ENCODE assay signal across 18 mouse cellular contexts in the genomic region with DNA sequence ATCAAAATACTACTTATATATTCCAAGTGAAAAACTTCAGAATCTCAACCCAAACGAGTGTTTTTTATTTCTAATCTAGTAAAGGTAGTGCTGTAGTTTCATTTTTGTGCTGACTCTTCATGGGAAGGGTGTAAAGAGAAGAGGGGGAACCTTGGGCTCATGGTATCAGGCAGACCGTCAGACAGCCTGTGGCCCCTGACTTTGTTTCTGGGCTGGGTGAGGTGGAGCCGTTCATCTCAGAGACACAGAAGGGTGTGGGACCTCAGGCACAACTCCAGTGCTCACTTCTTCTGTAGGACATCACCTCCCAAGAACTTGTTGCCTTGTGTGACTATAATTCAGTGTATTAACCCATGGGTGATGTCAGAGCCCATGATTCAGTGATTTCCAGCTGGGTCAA. TPM values are rescaled to one million over a fixed set of nuclear protein-coding genes. Genes with fewer than 3 reads are reported as not detected.
DNase-seq lines count a peak whose midpoint lies in the region; ATAC-seq lines count a peak whose summit lies in the region.
"Had no signal": no experiment of that assay in that cellular context is flagged by ENCODE, and none has a peak within 500 bp of the region (broad histone marks: within the 10 kb centered on the region; RNA-seq: fewer than 3 reads in every experiment).

No protein-coding gene starts in this region.

- no peaks in the 10 kb centered on the region for H3K36me3 ChIP-seq in intestine, embryonic 15.5 days
- no peaks in the 10 kb centered on the region for H3K36me3 ChIP-seq in intestine, embryonic 16.5 days (ENCODE audit: control insufficient read depth, insufficient read depth, low read length)
- peaks cover 13% of the 10 kb centered on the region for H3K36me3 ChIP-seq in liver, embryonic 13.5 days
- H3K36me3 ChIP-seq in kidney, embryonic 15.5 days = no peaks in the 10 kb centered on the region
- H3K36me3 ChIP-seq: hindbrain, embryonic 13.5 days; midbrain, embryonic 10.5 days; neural tube, embryonic 12.5 days had no signal

- no peaks in the 10 kb centered on the region for H3K27me3 ChIP-seq in intestine, embryonic 15.5 days (replicated peaks)
- no peaks in the 10 kb centered on the region for H3K27me3 ChIP-seq in intestine, embryonic 16.5 days (replicated peaks; ENCODE audit: control insufficient read depth, insufficient read depth, low read length)
- H3K27me3 ChIP-seq in liver, embryonic 13.5 days = no peaks in the 10 kb centered on the region
- H3K27me3 ChIP-seq in kidney, embryonic 15.5 days = no peaks in the 10 kb centered on the region
- H3K27me3 ChIP-seq: hindbrain, embryonic 13.5 days; neural tube, embryonic 12.5 days had no signal

- H3K9ac ChIP-seq in intestine, embryonic 15.5 days = no peak overlapping the region
- no peak overlapping the region for H3K9ac ChIP-seq in intestine, embryonic 16.5 days (ENCODE audit: low read depth, low read length)
- H3K9ac ChIP-seq in liver, embryonic 13.5 days = peak overlapping the region; percentile 62
- H3K9ac ChIP-seq in kidney, embryonic 15.5 days = no peak overlapping the region
- H3K9ac ChIP-seq: hindbrain, embryonic 13.5 days; neural tube, embryonic 12.5 days had no signal

- no peak overlapping the region for H3K4me3 ChIP-seq in intestine, embryonic 15.5 days (replicated peaks)
- H3K4me3 ChIP-seq in intestine, embryonic 16.5 days (ENCODE audit: low read length) = no peak overlapping the region
- H3K4me3 ChIP-seq in liver, embryonic 13.5 days (replicated peaks) = peak overlapping the region; percentile 34
- H3K4me3 ChIP-seq in kidney, embryonic 15.5 days (replicated peaks) = no peak overlapping the region
- H3K4me3 ChIP-seq: hindbrain, embryonic 13.5 days; midbrain, embryonic 10.5 days; neural tube, embryonic 12.5 days had no signal

- H3K9me3 ChIP-seq in intestine, embryonic 15.5 days = no peaks in the 10 kb centered on the region
- H3K9me3 ChIP-seq in intestine, embryonic 16.5 days (ENCODE audit: control insufficient read depth, low read length) = no peaks in the 10 kb centered on the region
- no peaks in the 10 kb centered on the region for H3K9me3 ChIP-seq in liver, embryonic 13.5 days (replicated peaks)
- no peaks in the 10 kb centered on the region for H3K9me3 ChIP-seq in kidney, embryonic 15.5 days (replicated peaks)
- H3K9me3 ChIP-seq: hindbrain, embryonic 13.5 days; midbrain, embryonic 10.5 days; neural tube, embryonic 12.5 days had no signal

- no peak overlapping the region for H3K27ac ChIP-seq in intestine, embryonic 15.5 days
- no peak overlapping the region for H3K27ac ChIP-seq in intestine, embryonic 16.5 days (ENCODE audit: low read length)
- H3K27ac ChIP-seq in liver, embryonic 13.5 days = peak overlapping the region; percentile 92
- no peak overlapping the region for H3K27ac ChIP-seq in kidney, embryonic 15.5 days
- H3K27ac ChIP-seq: hindbrain, embryonic 13.5 days; midbrain, embryonic 10.5 days; neural tube, embryonic 12.5 days had no signal

- peaks cover 14% of the 10 kb centered on the region; the same call in 1 of the 2 replicates for H3K4me1 ChIP-seq in intestine, embryonic 15.5 days (replicated peaks)
- peaks cover 31% of the 10 kb centered on the region for H3K4me1 ChIP-seq in intestine, embryonic 16.5 days (ENCODE audit: control insufficient read depth, insufficient read depth, low read length)
- H3K4me1 ChIP-seq in liver, embryonic 13.5 days (replicated peaks) = peaks cover 95% of the 10 kb centered on the region
- peaks cover 13% of the 10 kb centered on the region for H3K4me1 ChIP-seq in kidney, embryonic 15.5 days
- H3K4me1 ChIP-seq: midbrain, embryonic 10.5 days; neural tube, embryonic 12.5 days had no signal

- ATAC-seq in intestine, embryonic 15.5 days = 0 out of 2 replicates have a peak, but pooled peaks have one; percentile 17
- no peak for ATAC-seq in intestine, embryonic 16.5 days
- ATAC-seq in erythroblast, adult 5-6 weeks (replicated peaks; ENCODE audit: low FRiP score, poor library complexity, severe bottlenecking) = peak; percentile 69
- peak; percentile 89 for ATAC-seq in liver, embryonic 13.5 days (ENCODE audit: low read depth)
- ATAC-seq in megakaryocyte-erythroid progenitor cell, adult 5-6 weeks (replicated peaks; ENCODE audit: low FRiP score, low TSS enrichment, poor library complexity, severe bottlenecking) = peak; percentile 69
- ATAC-seq in kidney, embryonic 15.5 days (replicated peaks; ENCODE audit: low FRiP score) = no peak

- DNase-seq in liver, embryonic 13.5 days = peak; percentile 73
- DNase-seq in lung, adult 18-20 months = no peak
- DNase-seq: adrenal gland, postnatal 10 days; cerebellum, adult 2 months; gastrocnemius, postnatal 14 days; kidney, adult 8-10 months; kidney, postnatal 36 days; lung, postnatal 10 days; right cerebral cortex, postnatal 14 days; thymus, postnatal 25 days had no signal

- 79% methylated on average over 3 of the region's 3 CpGs for WGBS in intestine, embryonic 15.5 days
- 77% methylated on average over 3 of the region's 3 CpGs for WGBS in intestine, embryonic 16.5 days
- 25% methylated on average over 3 of the region's 3 CpGs for WGBS in liver, embryonic 13.5 days (ENCODE audit: insufficient replicate concordance)
- WGBS in kidney, embryonic 15.5 days = 80% methylated on average over 3 of the region's 3 CpGs

- H3K4me2 ChIP-seq in intestine, embryonic 15.5 days (replicated peaks) = no peak overlapping the region
- no peak overlapping the region for H3K4me2 ChIP-seq in intestine, embryonic 16.5 days (ENCODE audit: low read depth, low read length)
- H3K4me2 ChIP-seq in liver, embryonic 13.5 days = peak overlapping the region; percentile 75
- H3K4me2 ChIP-seq in kidney, embryonic 15.5 days = no peak overlapping the region
- H3K4me2 ChIP-seq: hindbrain, embryonic 13.5 days; neural tube, embryonic 12.5 days had no signal

RNA-seq across cellular contexts. Expression of a gene that starts 10.0 kb away (rescaled TPM):
- polyA plus RNA-seq in intestine, embryonic 15.5 days (2015; fragmentation: Nextera tagmentation; extraction: Ambion mirVana) = 19.2 and 20.3 TPM in 2 replicates
- 12.5 and 17.2 TPM in 2 replicates for polyA plus RNA-seq in intestine, embryonic 16.5 days (2015; fragmentation: Nextera tagmentation; extraction: Ambion mirVana)
- total RNA-seq in erythroblast, adult 5-6 weeks (2015; ENCODE audit: low replicate concordance) = 268 and 286 TPM in 2 replicates
- total RNA-seq in erythroblast, adult 5-6 weeks (2017; ENCODE audit: low replicate concordance) = 270 and 271 TPM in 2 replicates
- 34.7 and 39.3 TPM in 2 replicates for polyA plus RNA-seq in liver, embryonic 13.5 days (2015; fragmentation: Nextera tagmentation; extraction: Ambion mirVana)
- 14.0 and 15.9 TPM in 2 replicates for total RNA-seq in megakaryocyte-erythroid progenitor cell, adult 5-6 weeks (2014; fragmentation: Nextera tagmentation)
- 16.8 and 17.2 TPM in 2 replicates for total RNA-seq in megakaryocyte-erythroid progenitor cell, adult 5-6 weeks (2017)
- 10.1 and 10.2 TPM in 2 replicates for polyA plus RNA-seq in kidney, embryonic 15.5 days (2015; fragmentation: Nextera tagmentation; extraction: Ambion mirVana)

Comparison
In these comparisons a context has a peak if more than half of its experiments do, and no peak if none do; other contexts are left out.
1. ATAC-seq: peak in intestine, embryonic 15.5 days (single experiment), erythroblast, adult 5-6 weeks (single experiment), liver, embryonic 13.5 days (single experiment) and megakaryocyte-erythroid progenitor cell, adult 5-6 weeks (single experiment); none in intestine, embryonic 16.5 days (single experiment) and kidney, embryonic 15.5 days (single experiment).